Mouse (Mus musculus): ENCODE data around the gene Bglap2. TPM values are rescaled to one million over a fixed set of nuclear protein-coding genes. Genes with fewer than 3 reads are reported as not detected.

Gene Bglap2
- total and polyA plus RNA-seq, 2 experiments from 2014 or later = not detected

- H3K4me3 ChIP-seq (ENCODE audit: low read length) = peak overlapping the region; percentile 81; the same call in 1 of the 2 replicates
- 80% methylated on average over 11 of the region's 11 CpGs for WGBS
- 0 out of 2 replicates have a peak overlapping the region, but pooled peaks have one; percentile 17 for H3K9ac ChIP-seq (replicated peaks; ENCODE audit: low read length)
- TF ChIP-seq CTCF (IDR thresholded peaks at IDR 0.05; ENCODE audit: low read depth) = no peak
- DNase-seq (ENCODE audit: low spot score) (no peak), ATAC-seq (no peak)
- peaks cover 10% of the 10 kb centered on the region; the same call in 1 of the 2 replicates for H3K4me1 ChIP-seq (ENCODE audit: insufficient read depth, low read length)
- H3K27ac ChIP-seq = no peak overlapping the region
- H3K4me2 ChIP-seq (ENCODE audit: low read depth, low read length) = peak overlapping the region; percentile 77
- H3K36me3 ChIP-seq (ENCODE audit: insufficient read depth, low read length) = peaks cover 9% of the 10 kb centered on the region; the same call in 1 of the 2 replicates
- H3K9me3 ChIP-seq (ENCODE audit: low read length) = no peaks in the 10 kb centered on the region
- H3K27me3 ChIP-seq (ENCODE audit: insufficient read depth, low read length) = no peaks in the 10 kb centered on the region
Measured at GRCm38 (mm10) chr3:88337367-88338020, 41.0 kb downstream of the Bglap2 start.

GRCm38 (mm10) chr3:88336058-88337013, 42.2 kb downstream of the Bglap2 start, which contains the start of the genes Tmem79 and Smg5:
TSS of gene Tmem79 (minus strand) at chr3:88336148.
TSS of gene Smg5 (plus strand) at chr3:88336260.
- H3K4me3 ChIP-seq (ENCODE audit: low read length) = peak within 1 kb of the TSS; percentile 81
- peak within 1 kb of the TSS; percentile 92 for H3K27ac ChIP-seq
- peaks cover 10% of the 10 kb centered on the region; the same call in 1 of the 2 replicates for H3K4me1 ChIP-seq (ENCODE audit: insufficient read depth, low read length)
- ATAC-seq (peak; percentile 97), DNase-seq (ENCODE audit: low spot score) (peak; percentile 97)
- 1% methylated on average over 56 of the region's 66 CpGs for WGBS
- H3K4me2 ChIP-seq (ENCODE audit: low read depth, low read length) = peak within 1 kb of the TSS; percentile 77
- no peaks in the 10 kb centered on the region for H3K9me3 ChIP-seq (ENCODE audit: low read length)
- H3K36me3 ChIP-seq (ENCODE audit: insufficient read depth, low read length) = no peaks in the 10 kb centered on the region
- TF ChIP-seq CTCF (IDR thresholded peaks at IDR 0.05; ENCODE audit: low read depth) = no peak
- H3K27me3 ChIP-seq (ENCODE audit: insufficient read depth, low read length) = no peaks in the 10 kb centered on the region
- peak within 1 kb of the TSS; percentile 85 for H3K9ac ChIP-seq (replicated peaks; ENCODE audit: low read length)

GRCm38 (mm10) chr3:88335436-88336053, 43.0 kb downstream of the Bglap2 start:
- Histone ChIP-seq H3K27ac (peak overlapping the region; percentile 92), H3K27me3 (ENCODE audit: insufficient read depth, low read length) (no peaks in the 10 kb centered on the region), H3K9me3 (ENCODE audit: low read length) (no peaks in the 10 kb centered on the region), H3K4me3 (ENCODE audit: low read length) (peak overlapping the region; percentile 81), H3K4me1 (ENCODE audit: insufficient read depth, low read length) (peaks cover 10% of the 10 kb centered on the region; the same call in 1 of the 2 replicates), H3K36me3 (ENCODE audit: insufficient read depth, low read length) (no peaks in the 10 kb centered on the region), H3K4me2 (ENCODE audit: low read depth, low read length) (peak overlapping the region; percentile 77), H3K9ac (replicated peaks; ENCODE audit: low read length) (peak overlapping the region; percentile 85)
- 0 out of 2 replicates have a peak, but pooled peaks have one; percentile 10 for TF ChIP-seq CTCF (IDR thresholded peaks at IDR 0.05; ENCODE audit: low read depth)
- 1% methylated on average over 27 of the region's 27 CpGs for WGBS
- DNase-seq (ENCODE audit: low spot score) (no peak), ATAC-seq (peak; percentile 69)

DNA sequence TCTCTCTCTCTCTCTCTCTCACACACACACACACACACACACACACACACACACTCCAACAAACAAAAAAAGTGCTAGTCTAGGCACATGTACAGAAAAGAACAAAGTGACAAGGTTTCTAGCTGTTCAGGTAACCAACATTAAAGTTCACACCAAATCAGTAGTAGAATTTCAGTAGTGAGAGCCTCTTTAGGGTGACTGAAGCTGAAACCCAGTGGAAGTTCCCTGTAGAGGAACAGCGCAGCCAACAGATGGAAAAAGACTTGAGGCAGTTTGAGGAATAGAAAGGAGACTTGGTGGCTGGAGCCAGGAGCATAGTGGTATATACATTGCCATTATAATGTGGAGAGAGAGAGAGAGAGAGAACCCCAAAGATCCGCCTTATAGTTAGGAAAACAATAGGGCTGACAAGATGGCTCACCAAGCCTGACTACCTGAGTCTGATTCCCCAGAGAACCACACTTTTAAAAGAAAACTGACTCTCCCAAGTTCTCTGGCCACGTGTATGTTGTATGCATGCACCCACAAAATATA, 43.5 kb downstream of the Bglap2 start:
- no peak for ATAC-seq
- no peak for DNase-seq (ENCODE audit: low spot score)
- no peaks in the 10 kb centered on the region for H3K9me3 ChIP-seq (ENCODE audit: low read length)
- peaks cover 10% of the 10 kb centered on the region; the same call in 1 of the 2 replicates for H3K4me1 ChIP-seq (ENCODE audit: insufficient read depth, low read length)
- H3K27ac ChIP-seq = no peak overlapping the region; the same call in 1 of the 2 replicates
- no peaks in the 10 kb centered on the region for H3K36me3 ChIP-seq (ENCODE audit: insufficient read depth, low read length)
- H3K9ac ChIP-seq (replicated peaks; ENCODE audit: low read length) = peak overlapping the region; percentile 85
- WGBS = 31% methylated on average over 3 of the region's 3 CpGs
- no peaks in the 10 kb centered on the region for H3K27me3 ChIP-seq (ENCODE audit: insufficient read depth, low read length)
- H3K4me3 ChIP-seq (ENCODE audit: low read length) = peak overlapping the region; percentile 81
- no peak for TF ChIP-seq CTCF (IDR thresholded peaks at IDR 0.05; ENCODE audit: low read depth)
- peak overlapping the region; percentile 77 for H3K4me2 ChIP-seq (ENCODE audit: low read depth, low read length)

DNA sequence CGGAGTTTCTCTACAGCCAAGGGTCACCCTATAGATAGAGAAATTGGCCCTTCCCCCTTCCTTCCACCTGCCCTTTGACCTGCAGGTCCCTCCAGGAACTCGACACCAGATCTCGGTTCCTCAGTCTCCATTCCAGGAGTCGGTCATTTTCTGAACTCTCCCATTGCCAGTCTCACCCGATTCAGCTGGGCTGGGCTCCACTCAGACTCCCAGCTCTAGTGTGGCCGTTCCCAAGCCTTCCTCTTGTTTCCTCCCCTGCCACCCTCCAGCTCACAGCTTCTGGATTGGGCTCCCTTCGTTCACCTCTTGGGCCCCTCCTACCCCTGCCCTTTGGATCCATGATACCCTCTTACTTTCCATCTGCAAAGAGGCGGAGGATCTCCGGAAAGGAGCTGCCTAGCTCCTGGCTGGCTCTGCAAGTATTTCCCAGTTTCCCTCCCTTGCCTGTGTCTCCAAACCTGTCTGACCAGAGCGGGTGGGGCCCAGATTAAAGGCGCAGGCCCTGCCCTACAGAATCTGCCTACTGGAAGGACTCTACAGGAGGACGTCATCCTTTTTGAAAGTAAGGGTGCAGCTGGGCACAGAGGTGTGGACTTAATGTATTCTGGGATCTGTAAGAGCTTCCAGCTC, 44.4 kb downstream of the Bglap2 start:
- 68% methylated on average over 12 of the region's 12 CpGs for WGBS

More for the DNA sequence above, 44.4 kb downstream of the Bglap2 start:
- Histone ChIP-seq H3K27me3 (ENCODE audit: insufficient read depth, low read length) (no peaks in the 10 kb centered on the region), H3K4me2 (ENCODE audit: low read depth, low read length) (no peak overlapping the region), H3K9ac (replicated peaks; ENCODE audit: low read length) (no peak overlapping the region), H3K27ac (no peak overlapping the region), H3K4me1 (ENCODE audit: insufficient read depth, low read length) (peaks cover 10% of the 10 kb centered on the region; the same call in 1 of the 2 replicates), H3K36me3 (ENCODE audit: insufficient read depth, low read length) (no peaks in the 10 kb centered on the region), H3K4me3 (ENCODE audit: low read length) (no peak overlapping the region), H3K9me3 (ENCODE audit: low read length) (no peaks in the 10 kb centered on the region)
- ATAC-seq (no peak), DNase-seq (ENCODE audit: low spot score) (no peak)
- no peak for TF ChIP-seq CTCF (IDR thresholded peaks at IDR 0.05; ENCODE audit: low read depth)

All from hindbrain, postnatal 0 days (tissue).